In genomic region chr4:138913797-138914196, GRCm38 (mm10) we compare ENCODE assay signal across 8 mouse cellular contexts. TPM values are rescaled to one million over a fixed set of nuclear protein-coding genes. Genes with fewer than 3 reads are reported as not detected.
DNase-seq lines count a peak whose midpoint lies in the region; ATAC-seq and TF ChIP-seq lines count a peak whose summit lies in the region.

TSS of gene Otud3 (minus strand) at chr4:138913945.

- DNase-seq in ES-E14 (ENCODE audit: low read depth, low spot score) = peak; percentile 98
- peak; percentile 97 for DNase-seq in cerebellum, adult 11-12 months
- DNase-seq in heart, postnatal 25 days (ENCODE audit: low spot score) = peak; percentile 91
- DNase-seq in layer of hippocampus, adult 18-20 months (ENCODE audit: low spot score in 2 of 2) = peak; percentile 92 to 97
- peak; percentile 96 for DNase-seq in lung, adult 2 months
- DNase-seq in thymus, adult 18-20 months = peak; percentile 87 to 90

- TF ChIP-seq CTCF in lung, adult 2 months (IDR thresholded peaks at IDR 0.05; ENCODE audit: insufficient read depth, low read length) = peak; percentile 82

- H3K4me3 ChIP-seq in ES-E14 (ENCODE audit: insufficient read depth in 1 of 2, low read depth in 1 of 2, low read length in 2 of 2, poor library complexity in 1 of 2, severe bottlenecking in 1 of 2) = peak within 1 kb of the TSS; percentile 84 to 85
- peak within 1 kb of the TSS; percentile 98 for H3K4me3 ChIP-seq in forebrain, embryonic 15.5 days
- peak within 1 kb of the TSS; percentile 83 for H3K4me3 ChIP-seq in lung, adult 2 months (replicated peaks; ENCODE audit: extremely low read depth, low read depth, low read length)

- no peaks in the 10 kb centered on the region for H3K27me3 ChIP-seq in forebrain, embryonic 15.5 days

- in situ Hi-C loops in ES-E14 (cut with MboI; ENCODE audit: low sequenced_read_pairs in 2 of 2, unreplicated experiment in 2 of 2) = no loop called here

- intact Hi-C loops in heart, postnatal 25 days (cut with DNase I) = no loop called here

- no peaks in the 10 kb centered on the region for H3K9me3 ChIP-seq in ES-E14 (ENCODE audit: control insufficient read depth, insufficient read depth, low read depth, low read length)
- H3K9me3 ChIP-seq in forebrain, embryonic 15.5 days = no peaks in the 10 kb centered on the region

- H3K27ac ChIP-seq in ES-E14 (ENCODE audit: insufficient read depth, low read depth, low read length, poor library complexity, severe bottlenecking) = no peak within 1 kb of the TSS
- peak within 1 kb of the TSS; percentile 79 for H3K27ac ChIP-seq in forebrain, embryonic 15.5 days (replicated peaks)

- H3K36me3 ChIP-seq in ES-E14 (ENCODE audit: control insufficient read depth, insufficient read depth, low read length, poor library complexity, severe bottlenecking) = peaks cover 5% of the 10 kb centered on the region; the same call in 1 of the 2 replicates
- 0 out of 2 replicates have a peak, but pooled peaks cover 2% of the 10 kb centered on the region for H3K36me3 ChIP-seq in forebrain, embryonic 15.5 days

- peak within 1 kb of the TSS; percentile 97 for H3K4me2 ChIP-seq in forebrain, embryonic 15.5 days (replicated peaks)

- WGBS in forebrain, embryonic 15.5 days = under 1% methylated on average over 39 of the region's 39 CpGs
- 1% methylated on average over 39 of the region's 39 CpGs for WGBS in lung, adult 2 months

- ATAC-seq in forebrain, embryonic 15.5 days (replicated peaks) = peak; percentile 96
- ATAC-seq in neutrophil, adult 5-6 weeks (ENCODE audit: extremely low read depth, insufficient number of reproducible peaks, low FRiP score, poor library complexity, severe bottlenecking) = peak; percentile 98

- H3K9ac ChIP-seq in ES-E14 (ENCODE audit: insufficient read depth, low read depth, low read length, poor library complexity, severe bottlenecking) = peak within 1 kb of the TSS; percentile 78
- H3K9ac ChIP-seq in forebrain, embryonic 15.5 days (replicated peaks) = peak within 1 kb of the TSS; percentile 94

- H3K4me1 ChIP-seq in ES-E14 (ENCODE audit: control insufficient read depth in 2 of 2, insufficient read depth in 2 of 2, low read length in 2 of 2, poor library complexity in 1 of 2) = no peaks in the 10 kb centered on the region
- H3K4me1 ChIP-seq in forebrain, embryonic 15.5 days = peaks cover 14% of the 10 kb centered on the region
- H3K4me1 ChIP-seq in lung, adult 2 months (ENCODE audit: control insufficient read depth, insufficient read depth, low read length) = peaks cover 5% of the 10 kb centered on the region

- TF ChIP-seq POLR2A in lung, adult 2 months (IDR thresholded peaks at IDR 0.05; ENCODE audit: borderline replicate concordance, extremely low read depth, low read depth, low read length) = 0 out of 2 replicates have a peak, but pooled peaks have one; percentile 49

TF ChIP-seq in ES-E14, 5 proteins besides CTCF, POLR2A, EP300 and RAD21:
- TF ChIP-seq MAFK (IDR thresholded peaks at IDR 0.05; ENCODE audit: insufficient read depth, low read depth, low read length) (no peak), ZNF384 (IDR thresholded peaks at IDR 0.05; ENCODE audit: low read depth, low read length) (0 out of 2 replicates have a peak, but pooled peaks have one; percentile 29), HCFC1 (IDR thresholded peaks at IDR 0.05; ENCODE audit: borderline replicate concordance, insufficient read depth, low read length) (peak; percentile 54; the same call in 1 of the 2 replicates)

RNA-seq across cellular contexts. Expression of gene Otud3, which starts in this region (rescaled TPM):
- 12.7 and 13.5 TPM in 2 replicates for total RNA-seq in ES-E14 (2012; rRNA removed)
- polyA plus RNA-seq in forebrain, embryonic 15.5 days (2015; fragmentation: Nextera tagmentation; extraction: Ambion mirVana) = 2.7 and 3.4 TPM in 2 replicates
- 10 to 100 TPM; 10.1 to 10.8 TPM for total RNA-seq in heart, postnatal 25 days (2021)
- total RNA-seq in layer of hippocampus, adult 18-20 months (2021) = 10 to 100 TPM; 10.9 to 13.1 TPM
- polyA plus RNA-seq in lung, adult 2 months (2012; rRNA removed) = 8.4 and 9.1 TPM in 2 replicates
- total RNA-seq in neutrophil, adult 5-6 weeks (2017) = 19.8 and 23.3 TPM in 2 replicates
